Mouse (Mus musculus) subcutaneous adipose tissue, adult 2 months (tissue): ENCODE data around the gene Ovgp1. TPM values are rescaled to one million over a fixed set of nuclear protein-coding genes. Genes with fewer than 3 reads are reported as not detected.

ENCODE experiments used
- polyA plus RNA-seq: library from polyadenylated mRNA; depleted of rRNA; stranded (reverse); fragments of >200 nt; gene quantifications from 2 replicates; pipeline ENCODE4 v1.2.3, GENCODE M21; 2012; ENCODE audit warnings: low replicate concordance; rRNA removed

Gene Ovgp1
- 1.3 and 2.7 TPM in 2 replicates for polyA plus RNA-seq

GRCm38 (mm10) chr3:105973411-105973810 is at the start of gene Ovgp1:
Ovgp1 (plus strand) TSS chr3:105973711.

GRCm38 (mm10) chr3:105932240-105933071 is 41.1 kb upstream of the Ovgp1 start, which contains the start of gene I830077J02Rik:
I830077J02Rik (minus strand) TSS chr3:105932664.

GRCm38 (mm10) chr3:105958974-105959580 is 14.4 kb upstream of the Ovgp1 start, which contains the start of gene Wdr77:
Wdr77 (plus strand) TSS chr3:105959369.

GRCm38 (mm10) chr3:105959999-105960398 is 13.5 kb upstream of the Ovgp1 start, which contains the start of gene Atp5f1:
Atp5f1 (minus strand) TSS chr3:105960099.

GRCm38 (mm10) chr3:106014546-106014945 is 41.0 kb downstream of the Ovgp1 start, which contains the start of gene Pifo:
Pifo (minus strand) TSS chr3:106014646.

GRCm38 (mm10) chr3:106032781-106033180 is 59.3 kb downstream of the Ovgp1 start, which contains the start of gene Chil5:
Chil5 (minus strand) TSS chr3:106032814.

Other genes starting within 250 kb of the Ovgp1 start
- gene Rap1a, start 172.4 kb upstream of the Ovgp1 start, polyA plus RNA-seq = 9.7 and 19.3 TPM in 2 replicates
- 0.32 and 2.4 TPM in 2 replicates for gene Adora3, start 102.9 kb upstream of the Ovgp1 start, polyA plus RNA-seq
- gene Tmigd3, start 102.8 kb upstream of the Ovgp1 start, polyA plus RNA-seq = 0.60 and 1.8 TPM in 2 replicates
- gene I830077J02Rik, start 41.0 kb upstream of the Ovgp1 start, polyA plus RNA-seq = 0.92 and 1.9 TPM in 2 replicates
- 52.5 and 96.6 TPM in 2 replicates for gene Wdr77, start 14.3 kb upstream of the Ovgp1 start, polyA plus RNA-seq
- 121 and 147 TPM in 2 replicates for gene Atp5f1, start 13.6 kb upstream of the Ovgp1 start, polyA plus RNA-seq
- not detected in 2 replicates for gene Pifo, start 40.9 kb downstream of the Ovgp1 start, polyA plus RNA-seq
- 0.40 TPM in 1 of 2 replicates, not detected in the other for gene Chil5, start 59.1 kb downstream of the Ovgp1 start, polyA plus RNA-seq
- gene Chia1, start 139.5 kb downstream of the Ovgp1 start, polyA plus RNA-seq = 0.06 TPM in 2 replicates
- gene Chil3, start 193.9 kb downstream of the Ovgp1 start, polyA plus RNA-seq = 0.36 and 0.52 TPM in 2 replicates
- not detected in 2 replicates for gene Chil4, start 245.8 kb downstream of the Ovgp1 start, polyA plus RNA-seq